26 mouse cellular contexts compared by ENCODE assay signal in genomic region chr5:36916581-36916980, GRCm38 (mm10). TPM values are rescaled to one million over a fixed set of nuclear protein-coding genes. Genes with fewer than 3 reads are reported as not detected.
DNase-seq lines count a peak whose midpoint lies in the region; ATAC-seq and TF ChIP-seq lines count a peak whose summit lies in the region.
"Had no signal": no experiment of that assay in that cellular context is flagged by ENCODE, and none has a peak within 500 bp of the region (broad histone marks: within the 10 kb centered on the region; RNA-seq: fewer than 3 reads in every experiment).

No protein-coding gene starts in this region.

- H3K4me3 ChIP-seq in cerebellum, adult 2 months (replicated peaks; ENCODE audit: insufficient read depth, low read depth, low read length) = no peak overlapping the region
- H3K4me3 ChIP-seq: forebrain, embryonic 13.5 days; heart, embryonic 10.5 days; kidney, embryonic 15.5 days; liver, embryonic 13.5 days; midbrain, embryonic 13.5 days; neural tube, embryonic 13.5 days had no signal

- TF ChIP-seq POLR2A in cerebellum, adult 2 months (IDR thresholded peaks at IDR 0.05; ENCODE audit: borderline replicate concordance, insufficient read depth, low read length) = no peak

- peak; percentile 55 to 66 for DNase-seq in cerebellum, adult 2 months
- DNase-seq in layer of hippocampus, adult 11-12 months (ENCODE audit: low spot score) = peak; percentile 53
- no peak for DNase-seq in layer of hippocampus, postnatal 36 days
- peak; percentile 53 for DNase-seq in MN1 (ENCODE audit: low spot score)
- DNase-seq in cerebellum, postnatal 10 days = peak; percentile 90 to 95
- DNase-seq: adrenal gland, postnatal 25 days; embryo, embryonic 11 days; heart, postnatal 4 days; kidney, adult 11 months; kidney, postnatal 4 days; liver, embryonic 13.5 days; lung, adult 2 months; lung, postnatal 14 days; right cerebral cortex, adult 18-20 months; right cerebral cortex, postnatal 4 days; thymus, postnatal 14 days had no signal

- ATAC-seq in cerebellum, adult (ENCODE audit: insufficient number of reproducible peaks, low FRiP score, low TSS enrichment) = no peak
- ATAC-seq in monocyte, adult 5-6 weeks (replicated peaks; ENCODE audit: insufficient number of reproducible peaks, low FRiP score, low TSS enrichment, poor library complexity, severe bottlenecking) = no peak
- ATAC-seq: CD4-positive, CD25-positive, alpha-beta regulatory T cell, adult 4 months; forebrain, embryonic 13.5 days; midbrain, embryonic 13.5 days had no signal

- no peak for TF ChIP-seq CTCF in cerebellum, adult 2 months (IDR thresholded peaks at IDR 0.05; ENCODE audit: borderline replicate concordance, insufficient read depth, low read depth, low read length)

- peaks cover 90% of the 10 kb centered on the region for H3K4me1 ChIP-seq in cerebellum, adult 2 months (ENCODE audit: control insufficient read depth, insufficient read depth, low read length)
- H3K4me1 ChIP-seq: kidney, embryonic 15.5 days; liver, embryonic 13.5 days had no signal

- H3K27me3 ChIP-seq in cerebellum, adult 2 months (ENCODE audit: control insufficient read depth, insufficient read depth, low read length) = no peaks in the 10 kb centered on the region
- H3K27me3 ChIP-seq: forebrain, embryonic 13.5 days; midbrain, embryonic 13.5 days; neural tube, embryonic 13.5 days had no signal

- 11% methylated on average over 4 of the region's 4 CpGs for WGBS in cerebellum, adult 2 months

- H3K27ac ChIP-seq in cerebellum, adult 2 months (ENCODE audit: insufficient read depth, low read length) = no peak overlapping the region; the same call in 1 of the 2 replicates
- H3K27ac ChIP-seq: forebrain, embryonic 13.5 days; heart, embryonic 10.5 days; kidney, embryonic 15.5 days; liver, embryonic 13.5 days; midbrain, embryonic 13.5 days; neural tube, embryonic 13.5 days had no signal

RNA-seq across cellular contexts. Expression of gene Ppp2r2c, which starts 48.3 kb away (rescaled TPM):
- 259 and 273 TPM in 2 replicates for polyA plus RNA-seq in cerebellum, adult 2 months (2012; rRNA removed)
- 100 to 1,000 TPM; 402 to 415 TPM for total RNA-seq in layer of hippocampus, postnatal 36 days (2021)
- 0.10 TPM in 1 of 3 replicates, not detected in the others for total RNA-seq in monocyte, adult 5-6 weeks (2017)
- total RNA-seq: granulocyte monocyte progenitor cell, adult 5-6 weeks; megakaryocyte progenitor cell, adult 5-6 weeks had no signal
- polyA plus RNA-seq: CD4-positive, CD25-positive, alpha-beta regulatory T cell, adult 4 months had no signal

Comparison
In these comparisons a context has a peak if more than half of its experiments do, and no peak if none do; other contexts are left out.
1. DNase-seq: peak in cerebellum, adult 2 months (2 of 2), layer of hippocampus, adult 11-12 months (single experiment), MN1 (single experiment) and cerebellum, postnatal 10 days (2 of 2); none in layer of hippocampus, postnatal 36 days (0 of 2).
2. RNA of gene Ppp2r2c, which starts 48.3 kb away (total RNA-seq): 402 to 415 TPM in layer of hippocampus, postnatal 36 days; 0.10 TPM in monocyte, adult 5-6 weeks; every median in the first group is over 100 times any median in the second.